ENCODE assay signal across 25 mouse cellular contexts in the genomic region with DNA sequence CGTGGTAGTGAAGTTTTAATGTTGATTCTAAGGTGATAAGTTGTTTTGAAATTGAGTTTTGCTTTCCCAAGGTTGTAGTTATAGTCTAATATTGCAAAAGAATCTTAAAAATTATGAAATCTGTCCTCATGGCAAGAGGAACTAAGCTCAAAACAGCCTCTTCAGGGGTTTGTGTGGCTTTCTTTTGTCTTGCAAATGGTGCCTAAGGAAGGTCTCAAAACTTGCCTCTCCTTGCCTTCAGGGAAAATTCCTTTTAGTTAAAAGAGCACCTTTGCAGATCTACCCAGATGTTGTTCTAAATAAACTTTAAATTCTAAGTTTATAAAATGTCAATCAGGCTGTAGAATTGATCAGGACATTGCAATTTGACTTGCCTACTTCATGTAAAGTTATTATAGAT. TPM values are rescaled to one million over a fixed set of nuclear protein-coding genes. Genes with fewer than 3 reads are reported as not detected.
"Had no signal": no experiment of that assay in that cellular context is flagged by ENCODE, and none has a peak within 500 bp of the region (broad histone marks: within the 10 kb centered on the region; RNA-seq: fewer than 3 reads in every experiment).

No protein-coding gene starts in this region.

- DNase-seq: lung, adult 2 months; lung, postnatal 14 days; lung, postnatal 36 days; right cerebral cortex, postnatal 14 days; thymus, adult 2 months; thymus, postnatal 25 days; thymus, postnatal 4 days had no signal

- H3K4me3 ChIP-seq: lung, embryonic 15.5 days; megakaryocyte, embryonic 14.5 days; midbrain, embryonic 13.5 days; midbrain, embryonic 15.5 days; neural tube, embryonic 12.5 days; stomach, embryonic 15.5 days had no signal

- H3K36me3 ChIP-seq: lung, embryonic 15.5 days; midbrain, embryonic 13.5 days; midbrain, embryonic 15.5 days; neural tube, embryonic 12.5 days; stomach, embryonic 15.5 days had no signal

- H3K27me3 ChIP-seq: lung, embryonic 15.5 days; megakaryocyte, embryonic 14.5 days; midbrain, embryonic 13.5 days; midbrain, embryonic 15.5 days; neural tube, embryonic 12.5 days; stomach, embryonic 15.5 days had no signal

- H3K9me3 ChIP-seq: lung, embryonic 15.5 days; stomach, embryonic 15.5 days had no signal

- H3K4me1 ChIP-seq: lung, embryonic 15.5 days; megakaryocyte, embryonic 14.5 days; midbrain, embryonic 13.5 days; midbrain, embryonic 15.5 days; neural tube, embryonic 12.5 days; stomach, embryonic 15.5 days had no signal

- H3K27ac ChIP-seq: lung, embryonic 15.5 days; macrophage; midbrain, embryonic 13.5 days; midbrain, embryonic 15.5 days; neural tube, embryonic 12.5 days; stomach, embryonic 15.5 days; stomach, postnatal 0 days had no signal

RNA-seq across cellular contexts. Expression of gene Sult2a3, which starts 6.1 kb away (rescaled TPM):
- total RNA-seq: megakaryocyte progenitor cell, adult 5-6 weeks; midbrain, postnatal 0 days; monocyte, adult 5-6 weeks; neutrophil, adult 5-6 weeks had no signal
- polyA plus RNA-seq: lung, adult 2 months; lung, embryonic 15.5 days; lung, postnatal 0 days; macrophage; midbrain, embryonic 11.5 days; midbrain, embryonic 13.5 days; midbrain, embryonic 15.5 days; midbrain, postnatal 0 days; neural tube, embryonic 12.5 days; neural tube, embryonic 14.5 days; spleen, adult 2 months; stomach, embryonic 15.5 days; stomach, postnatal 0 days; testis, adult 2 months; thymus, adult 2 months; urinary bladder, adult 2 months had no signal
